Mouse (Mus musculus): ENCODE measurements around the gene Zmynd19. TPM values are rescaled to one million over a fixed set of nuclear protein-coding genes. Genes with fewer than 3 reads are reported as not detected.

Zmynd19 gene
- polyA plus RNA-seq, 1 experiment from 2014 or later, result 11.0 TPM

GRCm38 (mm10) chr2:25003946-25004786, 54.6 kb downstream of the Zmynd19 start:
- ATAC-seq (ENCODE audit: insufficient number of reproducible peaks, insufficient read depth, low FRiP score, low read depth), result no peak

DNA sequence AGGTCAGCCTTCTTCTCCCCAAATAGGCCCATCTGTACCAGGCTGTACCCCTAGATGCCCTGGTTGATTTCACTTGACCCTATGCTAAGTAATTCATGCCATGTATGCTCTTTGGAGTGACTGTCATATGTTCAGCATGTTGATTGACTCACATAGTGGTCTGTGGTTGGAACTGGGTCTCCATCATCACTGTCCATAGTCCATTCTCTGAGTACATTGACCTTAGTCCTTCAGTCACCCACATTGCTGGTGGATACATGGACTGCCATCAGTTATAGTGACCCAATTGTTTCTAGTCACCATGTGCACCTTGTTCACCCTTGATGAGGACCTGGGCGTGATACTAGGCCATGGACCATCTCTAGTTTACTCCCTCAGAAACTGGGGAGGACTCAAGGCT, 57.2 kb downstream of the Zmynd19 start:
- 72% methylated on average over 1 of the region's 1 CpGs for WGBS
- no peak overlapping the region for H3K4me3 ChIP-seq (ENCODE audit: control insufficient read depth in 1 of 2, insufficient read depth in 1 of 2, low read depth in 1 of 2, low read length in 2 of 2)
- ATAC-seq (ENCODE audit: insufficient number of reproducible peaks, insufficient read depth, low FRiP score, low read depth), result no peak
- H3K9me3 ChIP-seq (ENCODE audit: control insufficient read depth, low read length), result no peaks in the 10 kb centered on the region
- no peak overlapping the region for H3K9ac ChIP-seq (ENCODE audit: low read length)
- H3K4me1 ChIP-seq (ENCODE audit: control insufficient read depth in 2 of 2, insufficient read depth in 2 of 2, low read length in 2 of 2), result no peaks in the 10 kb centered on the region
- H3K36me3 ChIP-seq (ENCODE audit: control insufficient read depth, insufficient read depth, low read length), result 0 out of 2 replicates have a peak, but pooled peaks cover 9% of the 10 kb centered on the region
- no peak overlapping the region for H3K27ac ChIP-seq (replicated peaks in 1 of 2; ENCODE audit: control insufficient read depth in 1 of 2, insufficient read depth in 1 of 2, low read depth in 2 of 2, low read length in 2 of 2)
- no peak overlapping the region for H3K4me2 ChIP-seq (ENCODE audit: low read length)
- no peaks in the 10 kb centered on the region for H3K27me3 ChIP-seq (ENCODE audit: control insufficient read depth, insufficient read depth, low read length)

More at GRCm38 (mm10) chr2:25003946-25004786, 54.6 kb downstream of the Zmynd19 start:
- no peak overlapping the region for H3K9ac ChIP-seq (ENCODE audit: low read length)
- 0 out of 2 replicates have a peak, but pooled peaks cover 11% of the 10 kb centered on the region for H3K36me3 ChIP-seq (ENCODE audit: control insufficient read depth, insufficient read depth, low read length)
- no peak overlapping the region for H3K27ac ChIP-seq (replicated peaks in 1 of 2; ENCODE audit: control insufficient read depth in 1 of 2, insufficient read depth in 1 of 2, low read depth in 2 of 2, low read length in 2 of 2)
- no peak overlapping the region for H3K4me2 ChIP-seq (ENCODE audit: low read length)
- no peaks in the 10 kb centered on the region for H3K27me3 ChIP-seq (ENCODE audit: control insufficient read depth, insufficient read depth, low read length)
- WGBS, result 83% methylated on average over 9 of the region's 9 CpGs
- no peaks in the 10 kb centered on the region for H3K4me1 ChIP-seq (ENCODE audit: control insufficient read depth in 2 of 2, insufficient read depth in 2 of 2, low read length in 2 of 2)
- no peaks in the 10 kb centered on the region for H3K9me3 ChIP-seq (ENCODE audit: control insufficient read depth, low read length)
- no peak overlapping the region for H3K4me3 ChIP-seq (ENCODE audit: control insufficient read depth in 1 of 2, insufficient read depth in 1 of 2, low read depth in 1 of 2, low read length in 2 of 2)

- Histone ChIP-seq H3K9me3 (ENCODE audit: control insufficient read depth, low read length) (no peaks in the 10 kb centered on the region), H3K27me3 (ENCODE audit: control insufficient read depth, insufficient read depth, low read length) (no peaks in the 10 kb centered on the region), H3K4me1 (ENCODE audit: control insufficient read depth in 2 of 2, insufficient read depth in 2 of 2, low read length in 2 of 2) (no peaks in the 10 kb centered on the region), H3K4me2 (ENCODE audit: low read length) (no peak overlapping the region), H3K36me3 (ENCODE audit: control insufficient read depth, insufficient read depth, low read length) (0 out of 2 replicates have a peak, but pooled peaks cover under 1% of the 10 kb centered on the region), H3K27ac (replicated peaks in 1 of 2; ENCODE audit: control insufficient read depth in 1 of 2, insufficient read depth in 1 of 2, low read depth in 2 of 2, low read length in 2 of 2) (no peak overlapping the region), H3K9ac (ENCODE audit: low read length) (no peak overlapping the region), H3K4me3 (ENCODE audit: control insufficient read depth in 1 of 2, insufficient read depth in 1 of 2, low read depth in 1 of 2, low read length in 2 of 2) (no peak overlapping the region)
- no peak for ATAC-seq (ENCODE audit: insufficient number of reproducible peaks, insufficient read depth, low FRiP score, low read depth)
Observed at GRCm38 (mm10) chr2:25008250-25008649, 58.7 kb downstream of the Zmynd19 start.

Small RNA genes lying within 50 kb of the gene (microRNA-seq; reads per million reads assigned to microRNA genes)
- not detected for gene Gm22875

Other genes with a start within 250 kb of the Zmynd19 start
- gene Cacna1b, start 186.6 kb upstream of the Zmynd19 start, polyA plus RNA-seq (2014; fragmentation: Nextera tagmentation; extraction: Ambion mirVana), result 0.15 and 0.28 TPM in 2 replicates
- 49.7 and 53.4 TPM in 2 replicates for gene Ehmt1, start 30.2 kb upstream of the Zmynd19 start, polyA plus RNA-seq (2014; fragmentation: Nextera tagmentation; extraction: Ambion mirVana)
- 11.9 and 13.8 TPM in 2 replicates for gene Arrdc1, start 14.5 kb upstream of the Zmynd19 start, polyA plus RNA-seq (2014; fragmentation: Nextera tagmentation; extraction: Ambion mirVana)
- 15.9 and 19.3 TPM in 2 replicates for gene Dph7, start 12.6 kb downstream of the Zmynd19 start, polyA plus RNA-seq (2014; fragmentation: Nextera tagmentation; extraction: Ambion mirVana)
- gene Mrpl41, start 25.3 kb downstream of the Zmynd19 start, polyA plus RNA-seq (2014; fragmentation: Nextera tagmentation; extraction: Ambion mirVana), result 137 and 139 TPM in 2 replicates
- 13.2 and 15.1 TPM in 2 replicates for gene Pnpla7, start 26.2 kb downstream of the Zmynd19 start, polyA plus RNA-seq (2014; fragmentation: Nextera tagmentation; extraction: Ambion mirVana)
- 43.2 and 48.1 TPM in 2 replicates for gene Nsmf, start 104.6 kb downstream of the Zmynd19 start, polyA plus RNA-seq (2014; fragmentation: Nextera tagmentation; extraction: Ambion mirVana)
- gene Entpd8, start 130.5 kb downstream of the Zmynd19 start, polyA plus RNA-seq (2014; fragmentation: Nextera tagmentation; extraction: Ambion mirVana), result not detected in 2 replicates
- gene Noxa1, start 145.4 kb downstream of the Zmynd19 start, polyA plus RNA-seq (2014; fragmentation: Nextera tagmentation; extraction: Ambion mirVana), result not detected in 2 replicates
- 11.9 and 13.9 TPM in 2 replicates for gene Nrarp, start 231.0 kb downstream of the Zmynd19 start, polyA plus RNA-seq (2014; fragmentation: Nextera tagmentation; extraction: Ambion mirVana)
- 6.5 and 8.0 TPM in 2 replicates for gene Tor4a, start 247.1 kb downstream of the Zmynd19 start, polyA plus RNA-seq (2014; fragmentation: Nextera tagmentation; extraction: Ambion mirVana)

All from heart, embryonic 14.5 days (tissue).